Mouse (Mus musculus) olfactory bulb, adult 2 months (tissue): ENCODE results near the gene Jmjd1c.

Experiments used
- CTCF ChIP-seq: fragments of 200-500 bp; IDR thresholded peaks from 2 replicates; pipeline ENCODE4 v1.5.1; 2012; ENCODE audit warnings: low read depth, mild to moderate bottlenecking, low read length, moderate library complexity; ENCODE audit not compliant: insufficient read depth
- POLR2A ChIP-seq: fragments of 200-500 bp; IDR thresholded peaks from 2 replicates; pipeline ENCODE4 v1.6.1; 2012; ENCODE audit warnings: mild to moderate bottlenecking, low read depth, low read length, moderate library complexity; ENCODE audit not compliant: insufficient read depth

DNA sequence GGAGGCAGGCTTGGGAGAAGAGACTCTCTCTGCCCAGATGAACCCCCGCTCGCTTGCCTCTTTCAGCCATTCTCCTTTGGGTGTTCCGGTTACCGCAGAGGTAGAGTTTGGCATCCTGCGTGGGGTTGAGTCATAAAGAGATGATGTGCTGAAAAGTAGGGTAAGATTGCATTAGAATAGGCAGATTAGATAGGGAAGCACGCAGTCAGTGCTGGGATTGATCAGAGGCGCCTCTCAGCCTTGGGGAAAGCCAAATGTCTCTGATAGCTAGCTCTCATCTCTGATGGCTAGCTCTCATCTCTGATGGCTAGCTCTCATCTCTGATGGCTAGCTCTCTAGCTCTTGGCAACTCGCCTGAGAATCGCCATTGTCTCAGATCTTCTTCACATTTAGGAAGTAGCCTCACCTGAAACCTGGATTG, 4.9 kb downstream of the Jmjd1c start:
- TF ChIP-seq CTCF: no peak
- TF ChIP-seq POLR2A: no peak
